Mouse (Mus musculus): ENCODE results near the gene Gm6121. TPM values are rescaled to one million over a fixed set of nuclear protein-coding genes. Genes with fewer than 3 reads are reported as not detected.

The Gm6121 gene
- not detected for polyA plus RNA-seq (2017; shearing (Covaris generic))

GRCm38 (mm10) chrX:26935597-26935996 lies at the start of gene Gm6121:
Gene Gm6121, minus strand, starts transcription at chrX:26935697.

Other genes starting within 250 kb of the Gm6121 start
- gene Gm14525, start 233.1 kb downstream of the Gm6121 start, polyA plus RNA-seq (2017; shearing (Covaris generic)) = not detected

All from inflammation-experienced regulatory T-cells (primary cell).